Mouse (Mus musculus): ENCODE results near the gene Ctsf.
"Not testable (repeated sequence)": the region's sequence is repeated elsewhere in the genome, so short reads cannot be mapped to it uniquely, and the experiment has no call there.

Gene Ctsf

DNA sequence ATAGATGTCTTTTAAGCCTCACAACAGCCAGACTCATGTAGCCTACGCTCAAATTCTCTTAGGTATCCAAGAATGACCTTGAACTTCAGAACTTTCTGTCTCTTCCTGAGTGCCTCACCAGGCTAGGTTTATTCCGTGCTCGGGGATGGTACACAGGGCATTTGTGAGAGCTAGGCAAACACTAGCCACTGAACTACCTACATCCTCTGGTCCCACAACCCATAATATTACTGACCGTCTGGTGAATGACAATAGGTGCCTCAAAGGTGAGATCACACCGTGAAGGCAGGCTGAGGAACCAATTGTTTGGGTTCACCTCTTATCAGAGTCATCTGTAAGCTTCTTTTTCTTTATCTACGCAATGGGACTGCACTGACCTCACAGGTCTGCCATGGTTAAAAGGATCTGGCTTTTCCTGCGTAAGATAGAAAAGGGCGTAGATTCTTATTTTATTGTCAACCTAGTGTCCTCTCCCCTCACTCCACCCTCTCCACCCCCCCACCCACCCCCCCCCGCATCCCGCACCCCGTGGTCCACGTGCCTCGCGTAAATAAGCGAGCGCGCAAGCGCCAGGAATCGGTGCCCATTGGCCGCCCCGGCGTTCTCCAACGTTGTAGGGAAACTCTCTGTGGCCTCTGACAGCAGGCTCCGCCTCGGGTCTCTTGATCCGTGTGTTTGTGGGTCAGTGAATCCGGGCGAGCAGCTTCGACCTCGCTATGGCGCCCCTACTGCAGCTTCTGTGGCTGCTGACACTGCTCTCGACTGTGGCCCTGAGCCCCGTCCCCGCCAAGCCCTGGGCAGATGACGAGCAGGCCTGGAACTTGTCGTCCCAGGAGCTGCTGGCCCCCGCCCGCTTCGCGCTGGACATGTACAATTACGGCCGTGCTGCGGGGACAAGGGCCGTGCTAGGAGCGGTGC is at the start of gene Ctsf:
TSS of gene Ctsf (plus strand) at position 579 of the 918 bp plus-strand sequence.
- DNase-seq, result no peak

DNA sequence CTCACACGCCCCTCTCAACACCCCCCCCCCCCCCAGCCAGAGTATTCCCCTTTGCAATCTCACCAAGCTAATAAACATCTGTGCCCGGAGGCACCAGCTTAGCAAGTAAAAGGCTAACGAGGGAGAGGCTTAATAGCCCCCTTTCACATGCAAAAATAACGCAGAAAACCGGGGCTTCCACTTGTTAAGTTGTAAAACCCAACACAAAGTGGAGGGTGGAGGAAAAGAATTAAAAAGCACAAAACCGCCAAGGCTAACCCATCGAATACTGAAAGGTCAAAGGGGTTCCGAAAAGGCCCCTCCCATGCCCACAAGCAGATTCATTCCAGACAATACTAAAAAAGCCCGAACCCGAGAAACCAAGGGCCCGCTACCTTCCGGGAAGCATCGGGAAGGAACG is 44.6 kb upstream of the Ctsf start:
- no peak for DNase-seq

DNA sequence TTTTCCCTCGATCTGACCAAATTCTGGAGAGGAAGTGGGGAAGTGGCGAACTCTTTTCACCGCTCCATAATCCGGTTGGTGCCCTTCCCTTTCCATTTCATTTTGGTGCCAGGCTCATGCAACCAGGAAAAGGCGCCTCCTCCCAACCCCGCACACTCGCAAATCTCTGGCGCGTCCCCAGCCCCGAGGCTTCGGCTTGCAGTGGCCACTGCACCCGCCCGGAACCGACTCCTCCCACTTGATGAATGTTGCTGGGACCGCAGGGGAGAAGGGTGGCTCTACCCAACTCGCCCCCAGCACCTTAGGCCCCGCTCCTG is 44.2 kb upstream of the Ctsf start:
- no peak for DNase-seq

DNA sequence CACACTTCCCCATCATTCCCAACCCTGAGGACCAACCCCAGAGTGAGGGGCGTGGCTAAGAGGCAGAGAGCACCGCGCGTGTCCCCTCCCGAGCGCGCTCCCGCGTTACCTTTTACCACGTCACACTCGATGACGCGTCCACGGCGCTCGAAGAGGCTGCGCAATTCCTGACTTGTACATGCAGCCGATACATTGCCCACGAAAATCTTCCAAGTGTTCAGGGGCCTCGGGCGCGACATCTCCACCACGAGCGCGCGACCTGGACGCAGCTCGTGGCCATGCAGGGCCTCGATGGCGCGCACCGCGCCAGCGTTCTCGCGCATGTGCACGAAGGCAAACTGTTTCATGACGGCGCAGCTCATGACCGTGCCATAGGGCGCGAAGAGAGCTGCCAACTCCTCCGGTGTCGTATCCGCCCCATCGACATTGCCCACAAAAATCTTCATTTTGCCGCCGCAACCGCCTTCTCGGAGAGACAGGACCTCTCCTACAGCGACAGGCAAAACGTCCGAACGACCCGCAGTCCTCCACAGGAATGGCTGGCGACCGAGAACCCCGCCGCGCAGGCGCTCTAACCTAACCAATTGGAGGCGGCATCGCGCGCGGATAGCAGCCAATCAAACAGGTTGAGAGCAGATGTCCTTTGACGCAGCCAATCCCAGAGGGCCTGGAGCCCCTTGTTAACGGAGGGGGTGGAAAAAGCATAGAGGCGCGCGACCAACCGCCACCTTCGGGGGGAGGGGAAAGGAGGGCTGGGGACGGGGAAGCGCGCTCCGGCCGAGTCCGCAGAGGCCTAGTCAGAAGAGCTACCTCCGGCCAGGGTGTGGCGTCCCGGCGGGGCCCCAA is 43.6 kb upstream of the Ctsf start, which contains the start of the genes Gm21992 and Rbm14:
TSS of gene Gm21992 (minus strand) at position 550 of the 846 bp plus-strand sequence.
TSS of gene Rbm14 (minus strand) at position 572 of the 846 bp plus-strand sequence.
- peak; percentile 95 to 97 for DNase-seq

DNA sequence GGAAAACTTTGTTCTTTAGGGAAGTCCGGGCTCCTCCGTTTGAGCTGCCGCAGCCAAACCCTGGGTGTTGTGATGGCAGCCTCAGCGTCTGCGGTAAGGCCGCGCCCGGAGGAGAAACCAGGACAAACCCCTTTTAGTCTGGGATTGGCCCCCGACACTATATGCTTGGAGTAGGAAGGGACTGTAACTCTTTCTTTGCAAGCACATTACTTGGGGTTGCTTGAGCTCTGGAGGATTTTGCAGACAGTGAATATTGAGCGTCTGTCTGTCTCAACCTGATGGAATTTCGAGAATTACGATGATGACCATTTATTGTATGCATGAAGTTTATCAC is 43.1 kb upstream of the Ctsf start:
- no peak for DNase-seq

DNA sequence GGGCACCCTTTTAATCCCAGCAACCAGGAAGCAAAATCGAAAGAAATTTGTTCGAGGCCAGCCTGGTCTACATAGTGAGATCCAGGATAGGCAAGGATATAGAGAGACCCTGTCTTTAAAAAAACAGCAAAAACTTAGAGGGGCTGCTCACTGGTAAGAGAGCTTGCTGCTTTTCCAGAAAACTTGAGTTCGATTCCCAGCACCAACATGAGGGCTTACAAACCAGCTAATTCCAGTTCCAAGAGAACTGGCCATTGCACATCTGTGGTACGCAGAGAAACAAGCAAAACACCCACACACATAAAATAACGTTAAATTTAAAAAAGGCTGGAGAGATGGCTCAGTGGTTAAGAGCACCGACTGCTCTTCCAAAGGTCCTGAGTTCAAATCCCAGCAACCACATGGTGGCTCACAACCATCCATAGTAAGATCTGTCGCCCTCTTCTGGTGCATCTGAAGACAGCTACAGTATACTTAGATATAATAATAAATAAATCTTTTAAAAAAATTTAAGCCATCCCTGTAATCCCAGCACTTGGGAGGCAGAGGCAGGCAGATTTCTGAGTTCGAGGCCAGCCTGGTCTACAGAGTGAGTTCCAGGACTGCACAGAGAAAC is 42.5 kb upstream of the Ctsf start:
- not testable (repeated sequence) for DNase-seq

DNA sequence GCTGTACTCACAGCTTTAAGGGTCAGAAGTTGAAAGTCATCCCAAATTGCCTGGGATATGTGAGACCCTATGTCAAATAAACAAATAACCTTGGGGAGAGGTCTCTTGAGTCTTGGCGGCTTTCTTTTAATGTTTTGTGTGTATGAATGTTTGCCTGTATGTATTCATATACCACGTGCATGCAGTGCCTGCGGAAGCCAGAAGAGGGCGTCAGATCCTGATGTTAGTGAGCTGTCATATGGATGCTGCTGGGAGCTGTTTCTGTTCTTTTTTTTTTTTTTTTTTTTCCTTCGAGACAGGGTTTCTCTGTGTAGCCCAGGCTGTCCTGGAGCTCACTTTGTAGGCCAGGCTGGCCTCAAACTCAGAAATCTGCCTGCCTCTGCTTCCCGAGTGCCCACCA is 41.9 kb upstream of the Ctsf start:
- peak; percentile 18 to 47 for DNase-seq

DNA sequence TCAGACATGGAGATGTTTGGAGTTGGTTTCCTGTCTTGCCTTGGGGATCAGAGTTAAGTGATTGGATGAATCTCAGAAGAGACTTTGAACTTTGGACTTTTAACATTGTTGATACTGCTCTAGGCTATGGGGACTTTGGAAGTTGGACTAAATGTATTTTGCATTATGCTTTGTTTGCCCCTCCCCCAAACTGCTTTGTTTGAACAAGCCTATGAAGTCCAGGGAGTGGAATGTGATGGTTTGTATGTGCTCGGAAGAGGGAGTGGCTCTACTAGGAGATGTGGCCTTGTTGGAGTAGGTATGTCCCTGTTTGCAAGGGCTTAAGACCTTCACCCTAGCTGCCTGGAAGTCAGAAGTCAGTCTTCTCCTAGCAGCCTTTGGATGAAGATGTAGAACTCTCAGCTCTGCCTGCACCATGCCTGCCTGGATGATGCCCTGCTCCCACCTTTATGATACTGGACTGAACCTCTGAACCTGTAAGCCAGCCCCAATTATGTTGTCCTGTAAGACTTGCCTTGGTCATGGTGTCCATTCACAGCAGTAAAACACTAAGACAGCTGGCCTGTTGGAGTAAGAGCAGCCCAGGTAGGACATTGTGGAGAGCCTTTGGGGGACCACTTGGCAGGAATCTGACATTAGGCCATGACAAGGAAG is 37.6 kb upstream of the Ctsf start:
- DNase-seq, result no peak

DNA sequence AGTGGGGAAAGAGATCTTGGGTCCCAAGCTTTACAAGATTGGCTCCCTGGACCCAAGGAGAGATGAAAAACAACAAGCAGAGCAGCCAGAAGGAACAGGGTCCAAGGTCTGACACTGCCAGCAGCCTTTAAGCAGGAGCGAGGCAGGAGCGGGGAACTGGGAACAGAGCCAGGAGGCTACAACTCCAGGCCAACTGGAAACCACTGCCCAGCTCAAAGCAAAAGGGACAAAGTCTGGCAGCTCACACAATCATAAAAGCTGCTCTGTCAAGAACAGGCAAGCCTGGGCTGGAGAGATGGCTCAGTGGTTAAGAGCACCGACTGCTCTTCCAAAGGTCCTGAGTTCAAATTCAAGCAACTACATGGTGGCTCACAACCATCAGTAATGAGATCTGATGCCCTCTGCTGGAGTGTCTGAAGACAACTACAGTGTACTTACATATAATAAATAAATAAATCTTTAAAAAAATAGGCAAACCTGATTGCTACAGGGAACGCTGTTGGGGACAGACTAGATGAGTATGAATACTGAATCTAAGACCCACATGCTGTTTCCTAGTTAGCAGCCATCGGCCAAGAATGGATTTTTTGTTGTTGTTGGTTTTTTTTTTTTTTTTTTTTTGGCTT is 34.1 kb upstream of the Ctsf start:
- no peak for DNase-seq

DNA sequence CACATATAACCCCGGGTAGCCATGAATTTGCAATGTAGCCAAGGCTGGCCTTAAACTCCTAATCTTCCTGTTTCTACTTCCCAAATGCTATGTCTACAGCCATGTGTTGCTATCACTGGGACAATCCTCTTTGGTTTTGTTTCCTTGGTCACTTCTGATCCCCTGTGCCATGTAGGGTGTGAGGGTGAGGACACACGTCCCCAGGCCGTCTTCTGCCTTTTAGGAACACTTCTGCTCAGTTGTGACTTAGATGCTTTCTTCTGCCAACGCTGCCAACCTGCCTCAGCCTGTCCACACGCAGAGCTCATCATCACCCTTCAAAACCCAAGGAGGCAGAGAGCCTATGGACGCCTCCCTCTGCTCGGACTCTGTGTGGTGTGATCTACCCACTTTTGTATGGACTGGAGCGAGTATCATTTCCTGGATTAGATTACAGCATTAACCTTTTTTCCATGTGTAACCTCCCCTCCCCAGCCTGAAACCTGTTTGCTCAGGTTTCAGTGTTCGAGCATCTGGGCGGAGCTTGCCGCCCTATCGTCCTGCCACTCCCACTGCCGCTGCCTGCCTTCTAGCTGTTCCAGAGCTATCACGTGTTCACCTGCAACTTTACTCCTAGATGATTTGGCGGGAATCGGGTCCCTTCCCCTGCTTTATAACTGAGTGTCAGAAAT is 26.4 kb upstream of the Ctsf start:
- no peak for DNase-seq

DNA sequence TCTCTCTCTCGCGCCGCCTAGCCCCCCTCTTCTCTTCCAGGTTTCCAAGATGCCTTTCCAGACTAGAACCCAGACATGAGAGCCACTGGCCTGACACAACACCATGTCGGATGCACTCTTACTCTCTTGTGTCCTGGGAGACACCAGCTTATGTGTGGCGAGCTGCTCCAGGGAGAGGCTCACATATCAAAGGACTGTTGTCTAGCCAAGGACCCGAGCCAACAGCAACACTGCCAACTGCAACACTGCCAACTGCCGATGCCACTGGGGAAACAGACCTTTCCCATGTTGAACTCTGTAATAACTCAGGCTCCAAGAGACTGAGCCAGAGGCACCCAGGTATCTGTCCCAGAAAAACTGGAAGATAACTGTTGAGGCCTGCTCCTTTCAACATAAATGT is 25.8 kb upstream of the Ctsf start:
- no peak for DNase-seq

DNA sequence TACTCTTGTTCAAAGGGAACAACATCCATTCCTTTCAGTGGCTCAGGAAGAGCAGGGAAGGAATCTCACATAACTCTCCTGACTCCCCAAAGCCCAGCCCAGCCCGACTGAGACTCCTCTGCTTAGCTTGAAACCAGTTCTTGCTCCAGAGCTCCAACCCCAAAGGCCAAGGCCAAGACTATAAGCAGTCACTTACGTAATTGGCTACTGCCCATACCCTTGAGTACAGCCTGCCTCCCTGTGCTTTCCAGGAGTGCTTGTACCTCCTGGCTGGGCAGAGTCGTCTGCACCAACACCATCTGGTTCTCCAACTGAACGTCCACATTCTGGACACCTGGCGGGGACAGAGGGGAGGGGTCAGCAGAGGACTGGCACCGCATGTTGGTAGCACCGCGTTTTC is 21.0 kb upstream of the Ctsf start:
- no peak for DNase-seq

DNA sequence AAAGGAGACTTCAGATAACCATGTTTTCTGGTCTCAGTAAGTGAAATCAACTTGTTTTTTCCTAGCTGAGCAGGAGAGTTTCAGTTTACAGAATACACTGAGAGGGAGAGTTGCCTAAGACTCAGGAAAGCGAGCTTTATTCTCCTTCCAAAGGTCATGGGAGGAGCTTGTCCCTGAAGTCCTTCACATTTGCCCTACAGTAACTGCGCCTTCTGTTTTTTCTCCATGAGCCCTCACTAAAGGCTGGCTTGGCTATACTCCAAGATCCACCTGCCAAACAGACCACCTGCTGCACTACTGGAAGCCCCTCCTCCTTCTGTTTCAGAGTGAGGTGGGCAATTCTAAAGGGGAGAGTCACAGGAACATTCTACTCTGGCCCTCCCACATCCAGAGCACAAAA is 18.8 kb upstream of the Ctsf start:
- DNase-seq, result no peak

DNA sequence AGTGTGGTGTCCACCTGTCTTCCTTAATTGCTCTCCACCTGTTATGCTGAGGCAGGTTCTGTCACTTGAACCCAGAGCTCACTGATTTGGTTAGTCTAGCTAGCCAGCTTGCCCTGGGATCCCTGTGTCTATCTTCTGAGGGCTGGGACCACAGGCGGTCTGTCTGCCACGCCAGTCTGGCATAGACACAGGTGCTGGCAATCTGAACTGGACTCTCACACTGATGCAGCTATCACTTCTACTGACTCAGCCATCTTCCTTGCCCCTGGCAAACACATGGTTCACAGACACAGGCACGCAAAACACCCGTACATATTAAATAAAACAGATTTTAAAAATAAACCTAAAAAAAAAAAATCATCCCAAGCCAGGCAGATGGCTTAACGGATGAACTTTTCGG is 17.9 kb upstream of the Ctsf start:
- no peak for DNase-seq

DNA sequence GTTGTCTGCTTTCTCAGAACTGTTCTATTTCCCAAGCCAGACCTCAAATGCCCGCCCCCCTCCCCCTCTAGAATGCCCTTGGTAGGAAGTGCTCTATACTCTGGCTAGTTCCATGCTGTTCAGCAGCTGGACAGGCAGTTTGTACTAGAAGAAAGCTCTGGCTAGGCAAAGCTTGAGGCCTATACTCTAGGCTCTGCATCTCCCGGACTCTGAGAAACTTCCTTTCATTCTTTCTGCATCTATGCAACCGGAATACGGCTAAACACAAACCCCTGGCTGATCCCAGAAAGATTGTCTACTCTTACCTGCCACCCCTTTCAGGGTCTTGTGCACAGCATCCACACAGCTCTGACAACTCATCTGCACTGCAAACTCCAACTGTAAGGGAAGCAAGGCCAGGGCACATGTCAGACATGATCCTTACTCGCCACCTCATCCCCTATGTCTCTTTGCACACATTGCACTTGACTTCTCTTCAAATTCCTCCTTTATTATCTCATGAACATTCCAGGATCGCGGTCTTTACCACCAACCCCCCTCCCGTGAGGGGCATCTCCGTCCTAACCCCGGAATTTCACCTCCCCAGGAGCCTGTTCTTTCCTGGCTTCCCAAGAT is 16.3 kb upstream of the Ctsf start:
- no peak for DNase-seq

DNA sequence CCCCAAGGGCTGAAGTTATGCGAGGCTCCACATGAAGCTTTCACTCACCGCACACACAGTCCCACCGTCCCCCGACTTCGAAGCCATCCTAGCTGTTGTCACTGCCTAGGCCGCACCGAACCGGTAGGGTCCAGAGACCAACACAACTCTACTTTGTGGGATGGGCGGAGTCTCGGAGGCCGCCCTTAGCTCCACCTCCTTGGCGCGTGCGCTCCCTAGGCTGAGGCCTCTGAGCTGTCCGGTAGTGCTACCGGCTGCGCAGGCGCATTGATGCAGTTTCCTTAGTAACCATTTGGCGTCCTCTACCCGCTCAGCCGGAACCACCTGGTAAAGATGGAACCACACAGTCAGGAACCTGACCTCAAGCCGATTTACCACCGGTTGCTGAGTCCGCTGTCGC is 15.8 kb upstream of the Ctsf start, which contains the start of the genes Ccs and Ccdc87:
TSS of gene Ccs (minus strand) at position 184 of the 400 bp plus-strand sequence.
TSS of gene Ccdc87 (plus strand) at position 218 of the 400 bp plus-strand sequence.
- DNase-seq, result peak; percentile 91 to 95

DNA sequence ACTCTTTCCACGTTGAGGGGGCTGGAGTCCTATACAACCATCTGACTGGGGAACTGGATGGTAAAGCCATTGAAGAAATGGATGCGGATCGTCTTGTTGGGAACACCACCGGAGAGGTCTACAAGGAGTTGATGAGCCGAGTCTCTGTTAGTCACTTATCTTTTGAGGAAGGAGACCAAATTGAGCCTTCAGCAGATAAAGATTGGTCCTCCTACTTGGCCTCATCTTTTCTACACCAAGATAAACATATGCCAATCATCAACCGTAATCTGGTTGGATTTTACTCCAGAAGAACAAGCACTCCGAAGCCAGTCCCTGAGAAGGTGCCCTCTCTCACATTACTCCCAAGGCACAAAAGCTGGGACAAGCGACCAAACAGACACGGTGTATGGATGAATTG is 14.1 kb upstream of the Ctsf start:
- no peak for DNase-seq

DNA sequence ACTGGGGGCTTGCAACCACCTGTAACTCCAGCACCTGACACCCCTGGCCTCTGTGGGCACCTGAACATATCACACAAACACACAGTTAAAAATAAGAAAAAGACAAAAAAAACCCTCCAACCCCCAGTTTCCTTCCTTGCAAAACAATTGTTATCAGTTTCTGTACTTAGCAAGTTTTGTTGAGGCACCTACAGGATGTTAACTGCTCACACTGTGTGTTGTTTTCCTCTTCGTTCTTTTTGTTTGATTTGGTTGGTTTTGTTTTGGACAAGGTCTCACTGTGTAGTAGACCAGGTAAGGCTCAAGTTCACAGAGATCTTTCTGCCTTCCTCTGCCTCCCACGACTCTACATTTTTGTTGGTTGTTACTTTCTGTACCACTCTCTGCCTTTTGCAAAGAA is 12.3 kb upstream of the Ctsf start:
- no peak for DNase-seq

DNA sequence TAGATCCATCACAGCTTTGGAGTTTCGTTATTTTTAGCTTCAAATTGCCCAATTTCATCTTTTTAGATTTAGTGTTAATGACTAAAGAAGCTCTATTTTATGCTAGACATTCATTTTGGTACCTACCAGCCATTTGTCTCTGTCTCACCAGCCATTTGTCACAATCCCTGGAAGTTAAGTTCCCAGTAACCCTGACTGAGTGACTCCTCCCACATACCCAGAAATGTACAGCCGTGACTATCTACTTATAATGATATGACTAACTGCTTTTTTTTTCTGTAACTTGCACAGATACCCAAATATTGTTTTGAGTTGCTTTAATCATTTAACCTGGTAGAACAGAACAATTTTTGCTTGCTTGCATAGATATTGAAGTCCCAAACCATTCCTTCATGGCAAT is 9.1 kb upstream of the Ctsf start:
- no peak for DNase-seq

DNA sequence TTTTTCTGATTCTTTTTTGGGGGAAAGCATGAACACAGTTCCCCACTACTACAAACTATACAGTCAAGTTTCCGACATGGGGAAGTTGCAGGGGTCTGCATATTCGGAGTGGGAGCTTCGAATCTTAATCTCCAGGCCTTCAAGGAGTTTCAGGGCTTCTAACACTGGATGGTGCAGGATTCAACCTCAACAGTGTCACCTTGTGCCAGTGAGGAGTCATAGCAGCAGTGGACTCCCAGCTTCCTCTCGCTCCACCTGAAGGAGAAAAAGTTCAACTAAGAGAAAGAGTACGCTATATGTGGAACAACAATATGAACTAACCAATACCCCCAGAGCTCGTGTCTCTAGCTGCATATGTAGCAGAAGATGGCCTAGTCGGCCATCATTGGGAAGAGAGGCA is 7.4 kb upstream of the Ctsf start:
- DNase-seq, result peak; percentile 26 to 30

DNA sequence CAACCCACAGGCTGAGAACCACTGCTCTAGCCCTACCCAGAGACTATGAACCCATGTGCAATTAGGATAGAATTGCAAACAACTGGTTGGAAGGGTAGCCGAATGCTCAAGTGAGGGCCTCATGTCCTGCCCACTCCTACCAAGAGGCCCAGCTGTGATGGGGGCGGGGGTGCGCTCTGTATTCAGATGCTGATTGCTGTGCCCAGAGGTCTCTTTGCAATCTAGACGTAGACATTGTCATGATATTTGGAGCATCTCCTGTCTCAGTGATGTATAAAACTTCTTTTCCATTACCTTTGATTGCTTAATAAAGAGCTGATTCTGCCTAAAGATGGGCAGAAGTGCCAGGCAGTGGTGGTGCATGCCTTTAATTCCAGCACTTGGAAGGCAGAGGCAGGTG is 5.1 kb upstream of the Ctsf start:
- no peak for DNase-seq

Measured in thymus, postnatal 36 days (tissue).